Mouse (Mus musculus) layer of hippocampus, adult 8-10 months (tissue): ENCODE measurements around the gene Cgnl1. TPM values are rescaled to one million over a fixed set of nuclear protein-coding genes. Genes with fewer than 3 reads are reported as not detected.

Experiments
- DNase-seq, 2 experiments: peaks; one replicate each; pipeline ENCODE4 v3.0.0; 2022; ENCODE audit warnings: low spot score in 2 of 2
- total RNA-seq, 4 experiments: library from RNA; stranded (reverse); gene quantifications; 2 replicates each; pipeline ENCODE4 v1.2.4; 2022

Cgnl1 gene
- total RNA-seq, 4 experiments from 2014 or later, result 7.9 to 9.2 (median 8.3) TPM

- no peak for DNase-seq
Observed at GRCm38 (mm10) chr9:71766902-71767301, 4.5 kb downstream of the Cgnl1 start.

DNA sequence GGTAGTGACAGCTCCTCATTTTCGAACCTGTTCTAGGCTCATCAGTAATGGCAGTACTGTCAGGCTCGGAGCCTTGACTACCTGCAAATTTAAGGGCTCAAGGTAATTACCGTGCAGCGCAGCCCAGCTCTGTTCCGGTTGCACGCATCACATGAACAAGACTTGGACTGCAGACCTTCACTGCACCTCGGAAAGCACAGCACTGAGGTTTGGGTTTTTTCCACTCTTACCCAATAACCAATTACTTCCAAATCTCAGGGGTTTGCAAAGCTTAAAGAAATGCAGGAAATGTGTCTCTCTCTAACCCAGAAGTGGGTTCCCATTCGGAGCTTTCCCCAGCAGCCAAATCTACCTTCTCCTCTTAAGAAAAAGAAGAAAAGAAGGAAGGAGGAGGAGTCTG is 5.1 kb downstream of the Cgnl1 start:
- no peak for DNase-seq

DNA sequence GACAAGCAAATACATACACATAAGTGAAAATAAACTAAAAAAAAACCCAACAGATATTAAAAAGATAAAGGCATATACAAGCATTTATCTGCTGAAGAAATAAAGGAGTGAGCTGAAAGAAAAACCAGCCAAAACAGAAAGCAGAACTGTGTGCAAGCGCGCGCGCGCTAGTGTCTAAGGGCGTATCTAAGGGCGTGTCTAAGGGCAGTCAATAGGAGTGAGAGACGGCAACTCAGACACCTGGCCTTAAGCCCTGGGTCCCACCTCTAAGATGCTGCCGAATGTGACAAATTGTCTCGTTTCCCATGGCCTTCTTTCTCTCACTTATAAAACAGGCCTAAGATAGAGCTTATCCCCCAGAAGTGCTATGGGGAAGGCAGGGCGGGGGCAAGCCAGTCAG is 6.9 kb downstream of the Cgnl1 start:
- no peak for DNase-seq

GRCm38 (mm10) chr9:71763273-71763672 is 8.1 kb downstream of the Cgnl1 start:
- DNase-seq, result no peak

DNA sequence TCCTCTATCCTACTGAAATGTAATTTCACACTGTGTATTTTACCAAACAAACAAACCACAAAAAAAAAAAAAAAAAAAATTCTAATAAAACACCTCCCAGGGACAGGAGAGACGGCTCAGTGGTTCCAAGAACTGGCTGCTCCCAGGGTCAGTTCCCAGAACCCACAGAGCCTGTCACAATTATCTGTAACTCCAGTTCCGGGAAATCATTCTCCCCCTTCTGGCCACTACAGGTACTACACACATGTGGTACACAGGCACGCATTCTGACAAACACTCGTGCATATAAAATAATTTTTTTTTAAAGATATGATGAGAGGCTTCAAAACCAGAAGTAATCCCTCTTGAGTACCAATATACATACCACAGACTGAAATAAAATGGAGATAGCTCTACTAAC is 9.7 kb downstream of the Cgnl1 start:
- DNase-seq, result no peak

GRCm38 (mm10) chr9:71760518-71761141 is 10.8 kb downstream of the Cgnl1 start:
- DNase-seq, result no peak

GRCm38 (mm10) chr9:71759893-71760292 is 11.5 kb downstream of the Cgnl1 start:
- DNase-seq, result no peak

- no peak for DNase-seq
Observed at GRCm38 (mm10) chr9:71757386-71757785, 14.0 kb downstream of the Cgnl1 start.

DNA sequence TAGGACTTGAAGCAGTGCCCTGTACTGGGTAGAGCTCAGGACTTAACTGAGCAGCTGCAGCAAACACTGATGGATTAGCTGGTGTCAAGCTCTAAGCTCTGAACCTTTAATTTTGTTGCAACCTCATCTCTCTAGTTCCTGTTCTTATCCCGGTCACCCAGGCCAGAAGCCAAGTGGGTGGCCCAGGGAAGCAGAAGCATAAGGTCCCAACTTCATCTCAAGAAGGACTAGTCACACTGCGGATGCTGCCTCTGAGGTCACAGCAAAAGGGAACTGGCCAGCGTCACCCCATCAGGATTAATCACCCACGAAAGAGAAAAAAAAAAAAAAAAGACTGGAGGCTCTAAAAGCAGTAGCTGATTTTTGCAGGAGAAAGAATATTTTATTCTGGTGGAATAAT is 14.5 kb downstream of the Cgnl1 start:
- no peak for DNase-seq

DNA sequence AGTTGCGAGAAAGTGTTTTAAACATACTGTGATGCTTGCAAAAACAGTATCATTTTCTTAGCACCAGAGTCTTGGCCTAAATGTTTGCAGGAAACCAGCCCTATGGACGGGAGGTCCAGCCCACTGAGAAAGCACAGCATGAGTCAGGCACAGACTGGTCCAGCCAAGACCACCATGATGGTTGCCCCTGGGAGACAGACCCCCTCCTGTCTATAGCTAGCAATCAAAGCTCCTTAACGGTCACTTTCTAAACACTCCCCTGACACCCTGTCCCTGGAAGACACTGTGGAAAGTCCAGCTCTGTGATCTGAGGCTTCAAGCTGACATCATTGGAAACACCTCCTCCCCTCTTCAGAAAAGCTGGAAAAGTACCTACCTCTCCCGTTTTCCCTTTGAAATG is 17.4 kb downstream of the Cgnl1 start:
- DNase-seq, result no peak

- DNase-seq, result no peak
Observed at GRCm38 (mm10) chr9:71753529-71753928, 17.9 kb downstream of the Cgnl1 start.

DNA sequence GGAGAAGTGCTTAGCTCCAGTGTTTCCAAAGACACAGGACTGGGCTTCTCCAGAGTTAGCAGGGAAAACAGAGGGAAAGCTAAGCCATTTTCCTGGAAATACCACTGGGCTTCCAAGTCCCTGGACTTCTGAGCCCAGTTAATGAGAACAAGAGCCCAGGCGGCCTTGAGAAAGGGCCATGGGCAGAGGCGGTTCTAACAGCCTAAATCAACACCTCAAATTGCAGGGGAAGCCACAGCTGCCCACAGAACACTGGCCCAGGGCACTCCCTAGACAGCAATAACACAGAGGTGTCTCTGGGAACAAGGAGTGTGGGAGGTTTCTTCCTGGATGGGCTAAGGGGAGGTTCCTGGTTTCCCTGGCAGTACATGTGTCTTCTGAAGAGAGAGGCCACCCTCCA is 18.3 kb downstream of the Cgnl1 start:
- no peak for DNase-seq

DNA sequence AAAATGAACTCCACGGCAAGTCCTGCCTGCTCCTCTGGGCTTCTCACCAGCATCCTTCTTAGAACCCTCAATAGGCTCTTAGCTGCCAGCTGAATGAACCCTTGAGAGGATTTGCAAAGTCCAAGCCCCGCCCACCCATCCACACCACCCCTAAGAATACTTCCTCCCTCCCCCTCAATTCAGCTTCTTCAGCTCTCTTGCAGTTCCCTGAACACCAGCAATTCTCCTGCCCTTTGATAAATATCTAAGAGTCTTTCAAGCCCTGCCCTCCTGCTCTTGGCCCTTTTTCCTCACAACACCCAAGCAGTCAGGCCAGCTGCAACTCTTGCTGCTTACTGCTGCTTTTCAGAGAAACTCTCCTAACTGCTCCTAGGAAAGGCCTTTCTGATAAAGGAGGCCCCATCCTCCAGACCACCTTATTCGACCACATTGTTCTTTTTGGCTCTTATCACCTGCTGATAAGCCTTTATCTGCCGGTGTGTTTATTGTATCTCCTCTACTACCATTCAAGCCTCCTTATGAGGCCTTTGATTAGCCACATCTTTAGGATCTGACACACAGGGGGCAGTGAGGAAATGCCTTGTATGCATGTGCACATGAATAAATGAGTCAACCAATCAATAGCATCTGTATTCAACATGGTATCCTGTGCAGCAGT is 21.3 kb downstream of the Cgnl1 start:
- no peak for DNase-seq

DNA sequence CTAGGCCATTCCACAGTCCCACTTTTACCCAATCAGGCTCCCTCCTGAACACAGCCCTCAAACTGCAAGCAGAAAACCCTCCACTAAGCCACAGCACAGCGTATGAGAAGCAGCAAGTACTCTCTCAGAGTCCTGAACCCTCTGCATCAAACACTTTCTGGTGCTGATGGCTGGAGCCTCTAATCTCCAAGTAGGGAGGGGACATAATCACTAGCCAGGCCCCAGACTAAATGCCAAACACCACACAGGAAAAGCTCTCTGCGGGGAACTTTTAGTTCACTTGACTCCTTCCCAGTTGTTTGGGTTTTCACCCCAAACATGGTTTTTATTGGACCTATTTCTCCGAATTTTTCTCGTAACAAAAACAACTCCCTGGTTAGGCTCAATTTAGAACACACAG is 25.0 kb downstream of the Cgnl1 start:
- no peak for DNase-seq

GRCm38 (mm10) chr9:71738081-71738930 is 33.1 kb downstream of the Cgnl1 start:
- DNase-seq, result no peak

- no peak for DNase-seq
Observed at GRCm38 (mm10) chr9:71737257-71738023, 34.0 kb downstream of the Cgnl1 start.

- no peak for DNase-seq
Observed at GRCm38 (mm10) chr9:71735886-71736285, 35.5 kb downstream of the Cgnl1 start.

DNA sequence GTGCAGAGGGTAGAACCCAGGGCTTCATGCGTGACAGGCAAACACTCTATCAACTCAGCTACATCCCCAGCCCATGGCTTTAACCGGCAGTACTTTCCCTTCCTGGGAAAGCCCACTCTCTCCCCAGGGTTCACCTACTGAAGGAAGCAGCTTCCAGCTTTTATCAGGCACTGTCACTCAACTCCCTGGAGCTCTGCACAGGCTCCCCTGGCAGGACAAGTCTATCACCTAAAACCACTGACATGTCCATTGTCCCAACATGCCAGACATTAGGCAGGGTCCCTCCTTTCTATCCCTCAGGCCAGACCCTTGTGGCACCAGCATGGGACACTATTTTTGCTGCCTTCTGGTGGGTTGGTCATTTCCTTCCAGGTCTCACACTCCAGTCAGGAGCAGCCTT is 37.8 kb downstream of the Cgnl1 start:
- no peak for DNase-seq

GRCm38 (mm10) chr9:71728822-71729311 is 42.5 kb downstream of the Cgnl1 start:
- peak in 1 of 2 experiments; percentile 4 for DNase-seq

GRCm38 (mm10) chr9:71727233-71727632 is 44.2 kb downstream of the Cgnl1 start:
- no peak for DNase-seq

GRCm38 (mm10) chr9:71726121-71726520 is 45.3 kb downstream of the Cgnl1 start:
- no peak for DNase-seq

DNA sequence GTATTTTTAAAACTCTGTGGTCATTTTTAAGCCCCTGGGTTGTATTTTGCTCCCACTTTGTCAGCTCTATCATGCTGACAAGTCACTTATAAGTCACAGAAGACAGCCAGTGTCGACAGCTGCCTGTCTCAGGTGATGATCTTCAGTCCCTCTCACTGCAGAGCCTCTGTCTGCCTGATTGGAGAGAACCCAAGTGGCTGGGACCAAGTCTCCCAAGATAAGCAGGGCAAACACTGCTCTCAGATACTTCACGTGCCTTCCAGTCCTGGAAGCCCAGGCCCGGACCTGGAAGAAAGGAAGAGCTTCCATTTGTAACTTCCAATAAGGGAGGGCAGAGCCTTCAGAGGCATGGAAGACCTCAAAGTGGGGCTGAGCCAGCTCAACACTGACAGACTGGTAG is 49.0 kb downstream of the Cgnl1 start:
- DNase-seq, result no peak
